Mouse (Mus musculus) cerebellum, adult 2 months (tissue): Measurements from ENCODE around the gene Zfp706. TPM values are rescaled to one million over a fixed set of nuclear protein-coding genes. Genes with fewer than 3 reads are reported as not detected.

Experiments
- DNase-seq, 2 experiments: peaks; one replicate each; pipeline ENCODE4 v3.0.0; 2021
- H3K27ac ChIP-seq: fragments of 200-500 bp; 2 replicates; pipeline ENCODE4 v1.5.1; 2012; ENCODE audit warnings: low read length, control low read depth, inconsistent platforms; ENCODE audit not compliant: insufficient read depth
- H3K27me3 ChIP-seq: fragments of 200-500 bp; 2 replicates; pipeline ENCODE4 v1.6.1; 2012; ENCODE audit warnings: inconsistent platforms, mild to moderate bottlenecking, low read length, moderate library complexity; ENCODE audit not compliant: control insufficient read depth, insufficient read depth
- H3K4me1 ChIP-seq: fragments of 200-500 bp; 2 replicates; pipeline ENCODE4 v1.6.1; 2011; ENCODE audit warnings: low read length; ENCODE audit not compliant: control insufficient read depth, insufficient read depth
- H3K4me3 ChIP-seq: fragments of 200-500 bp; replicated peaks from 2 replicates; pipeline ENCODE3; 2011; ENCODE audit warnings: mild to moderate bottlenecking, low read depth, low read length, control low read depth; ENCODE audit not compliant: insufficient read depth
- CTCF ChIP-seq: fragments of 200-500 bp; IDR thresholded peaks from 2 replicates; pipeline ENCODE4 v1.5.1; 2011; ENCODE audit warnings: low read depth, mild to moderate bottlenecking, control low read depth, low read length, moderate library complexity, borderline replicate concordance; ENCODE audit not compliant: insufficient read depth
- POLR2A ChIP-seq: fragments of 200-500 bp; IDR thresholded peaks from 2 replicates; pipeline ENCODE4 v1.6.1; 2011; ENCODE audit warnings: low read length, control low read depth, borderline replicate concordance; ENCODE audit not compliant: insufficient read depth
- WGBS: fragments of 180-500 bp; shearing (Covaris S2); methylation state at CpG from one replicate; pipeline ENCODE4 v1.1.7; 2018; 5-methylcytosine and 5-hydroxymethylcytosine counted together
- polyA plus RNA-seq: library from polyadenylated mRNA; depleted of rRNA; stranded (reverse); fragments of >200 nt; gene quantifications from 2 replicates; pipeline ENCODE4 v1.2.3, GENCODE M21; 2012

Zfp706 gene
- polyA plus RNA-seq, 1 experiment = 125 TPM

DNA sequence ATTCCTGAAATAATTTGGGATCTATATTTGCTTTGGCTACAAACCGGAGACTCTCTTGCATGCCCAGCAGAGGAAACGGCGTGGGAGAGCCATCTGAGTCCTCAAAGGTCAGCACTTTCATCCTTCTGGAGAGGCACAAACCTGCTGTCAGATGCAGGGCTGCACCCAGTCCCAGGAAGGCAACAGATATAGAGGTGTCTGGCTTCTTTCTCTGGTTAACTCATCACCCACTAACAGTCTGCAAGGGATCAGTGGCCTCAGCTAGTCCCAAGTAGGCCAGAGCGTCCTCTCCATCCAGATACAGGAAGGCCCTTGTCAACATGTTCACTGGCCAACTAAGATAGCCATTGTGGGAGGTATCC lies 46.7 kb downstream of the Zfp706 start:
- Histone ChIP-seq H3K27me3 (no peaks in the 10 kb centered on the region), H3K4me1 (peaks cover 5% of the 10 kb centered on the region; the same call in 1 of the 2 replicates), H3K4me3 (no peak overlapping the region), H3K27ac (peak overlapping the region; percentile 74)
- WGBS = 54% methylated on average over 4 of the region's 4 CpGs
- TF ChIP-seq POLR2A (no peak), CTCF (no peak)
- peak; percentile 44 to 56 for DNase-seq

- 23% methylated on average over 17 of the region's 17 CpGs for WGBS
- H3K27ac ChIP-seq = peak overlapping the region; percentile 74
- DNase-seq = peak; percentile 88 to 93
- H3K4me1 ChIP-seq = peaks cover 5% of the 10 kb centered on the region; the same call in 1 of the 2 replicates
- TF ChIP-seq CTCF (no peak), POLR2A (peak; percentile 42; the same call in 1 of the 2 replicates)
- peak overlapping the region; percentile 1 for H3K4me3 ChIP-seq
- H3K27me3 ChIP-seq = no peaks in the 10 kb centered on the region
Measured at GRCm38 (mm10) chr15:36960010-36960875, 47.3 kb downstream of the Zfp706 start.

GRCm38 (mm10) chr15:36956221-36956620 lies 51.4 kb downstream of the Zfp706 start:
- 85% methylated on average over 3 of the region's 3 CpGs for WGBS
- H3K27ac ChIP-seq = no peak overlapping the region
- H3K27me3 ChIP-seq = no peaks in the 10 kb centered on the region

GRCm38 (mm10) chr15:36950258-36950657 lies 57.3 kb downstream of the Zfp706 start:
- no peak for TF ChIP-seq POLR2A
- no peak for TF ChIP-seq CTCF
- no peak overlapping the region for H3K27ac ChIP-seq
- 100% methylated on average over 2 of the region's 2 CpGs for WGBS
- no peak overlapping the region for H3K4me3 ChIP-seq
- no peak for DNase-seq
- H3K27me3 ChIP-seq = no peaks in the 10 kb centered on the region
- peaks cover 4% of the 10 kb centered on the region for H3K4me1 ChIP-seq

More at GRCm38 (mm10) chr15:36956221-36956620, 51.4 kb downstream of the Zfp706 start:
- no peak for TF ChIP-seq POLR2A
- no peak for TF ChIP-seq CTCF
- no peak for DNase-seq
- Histone ChIP-seq H3K4me1 (peaks cover 5% of the 10 kb centered on the region; the same call in 1 of the 2 replicates), H3K4me3 (no peak overlapping the region)

DNA sequence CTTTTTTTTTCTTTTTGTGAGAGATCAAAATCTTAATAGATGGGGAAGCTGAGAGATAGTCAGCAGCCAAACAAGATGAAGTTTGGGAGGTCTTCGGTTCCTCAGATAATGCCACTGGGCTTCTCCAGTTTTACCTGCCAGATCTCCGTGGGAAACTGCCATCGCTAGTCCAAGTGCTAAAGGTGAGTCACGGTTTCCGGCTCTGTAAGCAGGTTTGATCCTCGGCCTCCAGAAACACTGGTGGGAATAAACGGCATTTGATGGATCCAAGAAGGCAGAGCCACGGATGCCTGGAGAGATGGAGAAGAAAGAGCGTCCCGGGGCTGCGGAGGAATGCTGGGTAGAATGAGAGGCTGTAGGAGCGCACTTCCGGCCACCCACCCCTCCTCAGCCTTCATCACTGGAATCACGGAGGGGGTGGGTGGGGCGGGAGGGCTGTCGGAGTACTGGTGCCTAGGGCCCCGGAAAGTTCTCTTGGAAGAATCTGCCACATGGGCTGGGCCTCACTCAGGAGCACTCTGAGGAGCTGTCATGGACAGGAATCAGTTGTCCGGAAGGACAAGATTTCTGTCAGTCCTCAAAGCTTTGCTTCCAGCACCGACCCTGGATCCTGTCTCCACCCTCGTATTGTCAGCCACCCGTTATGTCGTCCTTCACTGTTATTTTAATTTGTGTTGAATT lies 58.6 kb downstream of the Zfp706 start:
- no peak overlapping the region for H3K27ac ChIP-seq
- H3K4me3 ChIP-seq = no peak overlapping the region
- TF ChIP-seq CTCF (no peak), POLR2A (no peak)
- H3K27me3 ChIP-seq = no peaks in the 10 kb centered on the region
- peak; percentile 57 to 78 for DNase-seq
- peaks cover 7% of the 10 kb centered on the region for H3K4me1 ChIP-seq
- WGBS = 31% methylated on average over 22 of the region's 22 CpGs
